Mouse (Mus musculus) spleen, adult 18-20 months (tissue): Measurements from ENCODE around the gene Tpbg.
"Not testable (repeated sequence)": the region's sequence is repeated elsewhere in the genome, so short reads cannot be mapped to it uniquely, and the experiment has no call there.

Source experiments
- DNase-seq, 2 experiments: peaks; one replicate each; pipeline ENCODE4 v3.0.0; 2022; ENCODE audit warnings: mixed read lengths in 2 of 2

Tpbg gene

GRCm38 (mm10) chr9:85842351-85843011, at the start of gene Tpbg:
Tpbg (plus strand) TSS chr9:85842380.
- DNase-seq: no peak

DNA sequence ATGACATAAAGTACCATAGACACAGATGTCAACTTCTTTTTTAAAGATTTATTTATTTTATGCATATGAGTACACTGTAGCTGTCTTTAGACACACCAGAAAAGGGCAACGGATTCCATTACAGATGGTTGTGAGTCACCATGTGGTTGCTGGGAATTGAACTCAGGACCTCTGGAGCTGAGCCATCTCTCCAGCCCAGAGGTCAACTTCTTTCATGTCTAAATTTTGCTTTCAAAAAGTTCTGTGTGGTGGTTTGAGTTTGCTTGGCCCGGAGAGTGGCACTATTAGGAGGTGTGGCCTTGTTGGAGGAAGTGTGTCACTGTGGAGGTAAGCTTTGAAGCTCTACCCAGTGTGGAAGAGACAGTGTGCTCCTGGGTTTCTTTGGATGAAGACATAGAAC, 40.2 kb upstream of the Tpbg start:
- not testable (repeated sequence) for DNase-seq

GRCm38 (mm10) chr9:85802563-85802962, 39.6 kb upstream of the Tpbg start:
- no peak for DNase-seq

DNA sequence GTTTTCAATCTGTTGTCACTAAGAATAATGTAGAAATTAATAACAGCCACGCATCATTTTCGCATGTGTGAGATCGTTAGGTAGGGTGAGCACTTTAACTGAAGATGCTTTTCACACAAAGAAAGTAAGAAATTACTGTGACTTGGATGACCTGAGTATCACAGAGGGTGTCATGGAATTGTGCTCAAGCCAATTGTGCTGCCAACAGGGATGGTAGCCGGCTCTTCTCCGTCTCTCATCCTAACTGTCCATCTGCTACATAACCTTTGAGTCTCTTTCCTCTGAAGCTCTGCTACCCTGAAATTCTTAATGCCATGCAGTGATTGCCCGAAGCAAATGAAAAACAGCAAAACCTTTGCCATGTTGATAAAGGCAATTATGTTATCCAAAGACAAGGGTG, 35.8 kb upstream of the Tpbg start:
- DNase-seq: no peak

- no peak for DNase-seq
These were observed 32.9 kb upstream of the Tpbg start for GRCm38 (mm10) chr9:85809246-85809645.

DNA sequence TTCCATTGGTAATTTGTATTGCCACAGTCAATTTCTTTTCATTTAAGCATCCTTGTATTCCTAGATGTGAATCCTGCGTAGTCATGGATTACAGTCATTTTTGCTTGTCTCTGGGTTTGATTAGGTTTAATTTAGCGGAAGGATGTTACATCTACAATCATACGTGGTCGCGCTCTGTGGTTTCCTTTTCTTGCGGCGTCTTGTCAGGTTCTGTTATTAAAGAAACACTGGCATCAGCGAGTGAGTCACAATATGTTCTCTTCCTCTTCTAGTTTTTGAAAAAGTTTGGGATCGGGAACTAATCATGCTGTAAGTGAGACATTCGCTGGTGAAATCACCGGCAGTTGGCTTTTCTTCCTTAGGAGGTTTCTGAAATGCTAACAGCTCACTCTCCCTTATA, 21.4 kb upstream of the Tpbg start:
- DNase-seq: no peak

DNA sequence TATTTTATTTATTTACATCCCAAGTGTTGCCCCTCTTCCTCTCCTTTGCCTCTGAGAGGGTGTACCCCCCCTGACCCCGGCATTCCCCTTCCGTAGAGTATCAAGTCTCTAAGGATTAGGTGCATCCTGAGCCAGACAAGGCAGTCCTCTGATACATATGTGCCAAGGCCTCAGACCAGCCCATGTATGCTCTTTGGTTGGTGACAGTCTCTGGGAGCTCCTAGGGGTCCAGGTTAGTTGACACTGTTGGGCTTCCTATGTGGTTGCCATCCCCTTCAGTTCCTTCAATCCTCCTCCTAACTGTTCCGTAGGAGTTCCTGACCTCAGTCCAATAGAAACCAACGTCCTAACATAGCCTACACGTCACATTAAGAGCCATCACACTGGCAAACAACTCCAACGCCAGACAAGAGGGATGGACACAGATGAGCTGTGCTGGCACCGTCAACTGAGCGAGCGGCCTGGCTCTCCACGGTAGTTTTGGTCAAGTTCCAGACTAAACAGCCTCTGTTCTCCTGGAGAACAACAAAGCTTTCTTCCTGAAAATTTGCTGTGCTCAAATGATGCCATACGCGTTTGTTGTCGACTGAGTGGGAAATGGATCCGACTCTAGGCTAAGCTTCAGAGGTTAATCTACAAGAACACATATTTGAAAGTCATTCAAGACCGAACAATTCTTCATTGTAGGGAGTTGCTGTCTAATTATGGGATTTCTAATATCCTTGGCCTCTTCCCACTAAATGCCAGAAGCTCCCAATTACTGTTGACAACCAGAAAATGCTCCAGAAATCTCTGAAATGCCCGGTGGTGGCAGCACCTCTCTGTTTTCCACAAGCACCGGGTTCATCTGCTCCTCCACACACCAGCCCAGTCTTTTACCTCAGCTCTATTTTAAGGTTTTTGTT, 6.4 kb upstream of the Tpbg start:
- no peak for DNase-seq

- DNase-seq: no peak
These were observed 2.6 kb upstream of the Tpbg start for GRCm38 (mm10) chr9:85839626-85840025.

GRCm38 (mm10) chr9:85841891-85842290, 289 bp upstream of the Tpbg start:
- no peak for DNase-seq

DNA sequence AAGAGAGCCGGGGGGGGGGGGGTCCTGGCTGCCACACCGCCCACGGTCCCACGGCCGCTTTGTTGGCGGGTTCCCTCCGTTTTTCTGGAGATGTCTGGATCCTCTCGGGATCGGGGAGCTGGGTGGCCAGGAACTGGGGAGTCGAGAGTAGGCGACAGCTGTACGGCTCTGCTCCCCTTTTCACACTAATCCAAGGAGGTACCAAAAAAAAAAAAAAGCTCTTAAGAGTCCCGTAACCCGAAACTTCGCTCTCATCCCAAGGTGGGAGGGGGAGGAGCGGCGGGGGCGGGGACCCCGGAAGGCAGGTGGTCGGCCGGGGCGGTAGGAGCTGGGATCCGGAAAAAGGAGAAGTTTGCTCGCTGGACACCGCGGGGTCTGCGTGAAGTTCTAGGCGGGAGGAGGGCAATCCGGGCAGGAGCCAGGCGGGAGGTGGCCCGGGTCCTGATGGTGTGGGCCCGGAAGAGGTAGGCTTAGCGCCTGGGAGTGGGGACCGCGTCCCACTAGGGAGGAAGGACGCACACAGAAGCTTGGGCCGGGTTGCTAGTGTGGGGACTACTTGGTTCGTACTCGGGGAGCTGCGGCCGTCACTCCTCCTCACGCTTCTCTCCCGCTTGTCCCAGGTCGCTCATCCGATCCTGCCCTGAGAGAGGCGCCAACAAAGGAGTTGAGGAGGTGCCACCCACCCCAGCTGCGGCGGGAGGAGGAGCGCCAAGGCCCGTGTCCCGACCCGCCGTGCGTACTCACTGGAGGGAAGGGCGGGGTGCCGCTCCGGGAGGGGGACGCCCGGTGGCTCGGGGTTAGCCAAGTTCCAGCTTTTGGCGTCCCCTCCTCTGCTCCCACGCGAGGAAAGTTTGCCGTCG, 1.1 kb downstream of the Tpbg start:
- DNase-seq: peak in 1 of 2 experiments; percentile 4

- DNase-seq: no peak
These were observed 1.9 kb downstream of the Tpbg start for GRCm38 (mm10) chr9:85843891-85844646.

DNA sequence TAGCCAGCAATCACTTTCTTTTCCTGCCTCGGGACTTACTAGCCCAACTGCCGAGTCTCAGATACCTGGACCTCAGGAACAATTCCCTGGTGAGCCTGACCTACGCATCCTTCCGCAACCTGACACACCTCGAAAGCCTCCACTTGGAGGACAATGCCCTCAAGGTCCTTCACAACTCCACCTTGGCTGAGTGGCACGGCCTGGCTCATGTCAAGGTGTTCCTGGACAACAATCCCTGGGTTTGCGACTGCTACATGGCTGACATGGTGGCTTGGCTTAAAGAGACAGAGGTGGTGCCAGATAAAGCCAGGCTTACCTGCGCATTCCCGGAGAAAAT, 2.4 kb downstream of the Tpbg start:
- DNase-seq: no peak

GRCm38 (mm10) chr9:85846186-85846585, 4.0 kb downstream of the Tpbg start:
- DNase-seq: no peak

DNA sequence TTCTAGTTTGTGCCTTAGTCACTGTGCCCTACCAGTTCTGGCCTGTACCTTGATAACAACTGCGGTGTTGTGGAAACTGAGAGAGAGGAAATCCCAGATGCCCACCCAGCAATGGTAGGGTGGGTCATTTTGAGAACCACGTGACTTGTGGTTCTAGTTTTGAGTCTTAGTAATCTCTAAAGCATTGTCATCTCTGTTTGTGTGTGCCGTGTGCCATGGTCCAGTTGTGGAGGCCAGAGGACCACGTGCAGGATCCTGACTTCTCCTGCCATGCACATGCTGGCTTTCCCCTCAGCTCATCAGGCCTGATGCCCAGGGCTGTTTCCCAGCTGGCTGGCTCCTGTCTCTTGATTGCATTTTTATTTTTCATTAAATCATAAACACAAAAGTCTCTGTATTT, 12.6 kb downstream of the Tpbg start:
- DNase-seq: no peak

- DNase-seq: no peak
These were observed 14.3 kb downstream of the Tpbg start for GRCm38 (mm10) chr9:85856511-85856910.

- no peak for DNase-seq
These were observed 18.9 kb downstream of the Tpbg start for GRCm38 (mm10) chr9:85861065-85861464.

DNA sequence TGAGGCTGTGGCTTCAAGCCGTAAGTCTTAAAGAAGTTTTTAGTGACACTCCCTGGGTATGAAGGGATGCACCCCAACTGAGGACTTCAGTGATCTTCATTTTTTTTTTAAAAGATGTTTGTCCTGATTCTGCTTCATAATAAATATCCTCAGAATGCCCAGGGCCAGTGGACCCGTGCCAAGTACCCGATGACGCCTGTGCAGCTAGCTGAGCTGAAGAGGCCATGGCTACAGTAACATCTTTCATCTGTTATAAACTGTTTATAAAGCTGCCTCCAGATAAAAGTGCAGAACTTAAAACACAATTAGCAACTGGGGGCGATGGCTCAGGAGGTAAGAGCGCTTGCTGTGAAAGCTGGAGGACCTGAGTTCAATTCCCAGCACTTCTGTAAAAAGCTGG, 20.4 kb downstream of the Tpbg start:
- DNase-seq: no peak

- no peak for DNase-seq
These were observed 30.7 kb downstream of the Tpbg start for GRCm38 (mm10) chr9:85872908-85873307.

DNA sequence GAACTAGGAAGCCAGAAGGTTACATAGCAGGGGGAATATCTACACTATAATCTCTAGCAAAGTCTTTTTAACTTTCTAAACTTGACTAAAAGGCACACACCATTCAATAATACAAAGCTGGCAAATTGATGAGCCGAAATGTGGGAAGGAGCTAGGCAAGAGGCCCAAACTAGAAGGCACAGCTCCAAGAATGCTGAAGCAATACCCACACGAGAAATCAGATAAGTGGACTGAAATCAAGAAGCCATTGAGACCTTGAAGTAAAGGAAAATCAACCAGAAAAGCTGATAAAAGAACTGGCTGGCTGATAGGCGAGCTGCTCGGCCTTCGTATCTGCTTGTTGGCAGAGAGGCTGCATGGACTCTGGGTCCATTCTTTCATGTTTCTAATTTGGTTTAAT, 51.5 kb downstream of the Tpbg start:
- no peak for DNase-seq
